Mouse (Mus musculus): Measurements from ENCODE around the gene Ppp4r3b. TPM values are rescaled to one million over a fixed set of nuclear protein-coding genes. Genes with fewer than 3 reads are reported as not detected.

The Ppp4r3b gene
- 78.2 and 83.4 TPM in 2 replicates for polyA plus RNA-seq (2015; fragmentation: Nextera tagmentation; extraction: Ambion mirVana)

DNA sequence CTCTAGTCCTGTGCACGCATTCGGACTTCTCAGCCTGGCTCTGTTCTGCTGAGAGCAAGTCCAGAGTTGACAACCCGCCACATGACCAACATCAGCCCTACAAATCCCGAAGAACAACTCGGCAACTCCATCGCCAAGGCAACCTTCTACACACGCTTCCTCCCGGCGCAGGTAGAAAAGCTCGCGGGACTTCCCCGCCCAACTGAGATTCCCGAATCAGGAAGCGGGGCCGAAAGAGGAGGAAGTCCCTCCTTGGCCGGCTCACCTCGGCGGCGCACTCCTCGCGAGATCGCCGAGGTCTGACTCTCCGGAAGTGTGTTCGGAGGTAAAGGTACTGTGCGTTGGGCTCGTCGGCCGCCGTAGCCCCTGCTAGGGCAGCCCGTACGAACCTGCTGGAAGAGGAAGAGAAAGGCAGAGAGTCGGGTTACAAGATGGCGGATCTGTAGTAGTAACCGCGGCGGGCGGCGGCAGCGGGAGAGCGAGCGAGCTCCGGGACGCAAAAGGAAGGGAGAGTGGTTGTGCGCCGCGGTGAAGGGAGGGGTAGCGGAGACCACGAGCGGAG is at the start of gene Ppp4r3b:
TSS of gene Ppp4r3b (plus strand) at position 328 of the 562 bp plus-strand sequence.
- H3K9me3 ChIP-seq = no peaks in the 10 kb centered on the region
- peak within 1 kb of the TSS; percentile 81 for H3K4me2 ChIP-seq
- no peaks in the 10 kb centered on the region for H3K27me3 ChIP-seq
- WGBS = 1% methylated on average over 50 of the region's 50 CpGs
- H3K27ac ChIP-seq = peak within 1 kb of the TSS; percentile 96
- peaks cover 7% of the 10 kb centered on the region for H3K4me1 ChIP-seq
- H3K4me3 ChIP-seq = peak within 1 kb of the TSS; percentile 98
- peak; percentile 97 for ATAC-seq (ENCODE audit: borderline replicate concordance, extremely low read depth, low FRiP score, low TSS enrichment)
- H3K36me3 ChIP-seq = no peaks in the 10 kb centered on the region
- H3K9ac ChIP-seq = peak within 1 kb of the TSS; percentile 98

DNA sequence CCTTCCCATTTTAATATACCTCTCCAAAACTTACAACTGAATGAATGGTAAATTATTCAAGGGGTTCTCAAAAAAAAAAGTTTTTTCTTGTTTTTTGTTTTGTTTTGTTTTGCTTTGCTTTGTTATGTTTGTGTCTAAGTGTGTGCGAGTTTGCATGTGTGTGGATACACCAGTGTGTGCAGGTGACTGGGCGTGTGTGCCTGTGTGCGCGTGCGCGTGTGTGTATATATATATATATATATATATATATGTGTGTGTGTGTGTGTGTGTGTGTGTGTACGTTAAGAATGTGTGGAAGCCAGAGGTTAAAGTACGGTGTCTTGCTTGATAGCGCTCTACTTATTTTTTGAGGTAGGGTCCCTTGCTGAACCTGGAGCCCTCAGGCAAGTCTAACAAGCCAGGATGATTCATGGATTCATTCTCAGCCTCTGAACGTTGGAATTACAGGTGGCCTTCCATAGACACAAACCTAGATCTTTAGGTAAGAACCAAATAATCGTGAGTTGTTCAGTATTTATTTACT is 42.8 kb upstream of the Ppp4r3b start:
- peak; percentile 53 for ATAC-seq (ENCODE audit: borderline replicate concordance, extremely low read depth, low FRiP score, low TSS enrichment)
- WGBS = 60% methylated on average over 11 of the region's 11 CpGs
- peaks cover 4% of the 10 kb centered on the region; the same call in 1 of the 2 replicates for H3K4me1 ChIP-seq

DNA sequence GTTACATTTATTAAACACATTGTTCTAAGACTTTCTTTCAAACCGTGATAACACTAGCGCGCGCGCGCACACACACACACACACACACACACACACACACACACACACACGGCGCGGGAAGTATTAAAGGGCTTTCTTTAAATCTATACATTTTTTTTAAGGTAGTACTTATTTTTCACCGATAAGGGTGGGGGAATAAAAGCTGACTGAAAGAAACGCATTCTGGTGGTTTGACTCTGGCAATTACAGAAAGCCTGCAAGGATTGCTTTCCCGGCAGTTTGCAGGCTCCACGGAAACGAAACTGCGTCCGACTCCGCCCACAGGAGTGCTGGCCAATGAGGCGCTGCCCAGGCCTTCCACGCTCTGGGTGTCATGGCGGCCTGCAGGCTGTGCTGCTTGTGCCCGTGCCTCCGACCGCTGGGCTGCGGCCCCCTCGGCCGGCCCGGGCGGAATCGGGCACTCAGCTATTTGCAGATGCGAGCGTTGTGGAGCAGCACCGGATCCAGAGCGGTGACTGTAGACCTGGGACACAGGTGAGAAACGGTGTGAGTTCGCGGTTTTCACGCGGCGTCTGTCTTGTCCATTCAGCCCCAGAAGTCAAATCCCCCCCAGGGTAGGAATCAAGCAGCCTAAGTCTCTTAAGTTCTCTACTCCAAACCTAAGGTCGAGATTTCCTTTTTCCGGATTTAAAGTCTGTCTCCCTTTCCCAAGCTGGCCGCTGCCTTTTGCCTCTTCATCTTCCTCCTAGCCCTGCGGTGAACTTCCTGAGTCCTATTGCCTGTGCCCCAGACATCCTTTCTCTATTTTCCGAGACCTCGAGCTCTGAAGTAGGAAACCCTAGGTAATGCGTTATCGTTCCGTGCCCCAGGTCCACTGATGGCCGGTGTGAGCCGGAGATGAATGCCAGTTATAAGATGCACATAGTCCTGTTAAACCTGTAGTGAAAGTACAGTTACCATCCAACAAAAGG is 42.0 kb upstream of the Ppp4r3b start, which contains the start of gene Pnpt1:
TSS of gene Pnpt1 (plus strand) at position 360 of the 971 bp plus-strand sequence.
- peak; percentile 100 for ATAC-seq (ENCODE audit: borderline replicate concordance, extremely low read depth, low FRiP score, low TSS enrichment)
- Histone ChIP-seq H3K27ac (peak within 1 kb of the TSS; percentile 75), H3K9me3 (no peaks in the 10 kb centered on the region), H3K27me3 (no peaks in the 10 kb centered on the region), H3K4me1 (peaks cover 4% of the 10 kb centered on the region; the same call in 1 of the 2 replicates), H3K36me3 (peaks cover 12% of the 10 kb centered on the region), H3K4me2 (peak within 1 kb of the TSS; percentile 65), H3K9ac (peak within 1 kb of the TSS; percentile 90), H3K4me3 (peak within 1 kb of the TSS; percentile 88)
- 4% methylated on average over 50 of the region's 50 CpGs for WGBS

More for the DNA sequence above, 42.8 kb upstream of the Ppp4r3b start:
- H3K9ac ChIP-seq = peak overlapping the region; percentile 90
- H3K27ac ChIP-seq = 0 out of 2 replicates have a peak overlapping the region, but pooled peaks have one; percentile 75
- no peaks in the 10 kb centered on the region for H3K9me3 ChIP-seq
- H3K27me3 ChIP-seq = no peaks in the 10 kb centered on the region
- H3K4me2 ChIP-seq = peak overlapping the region; percentile 65
- peak overlapping the region; percentile 88 for H3K4me3 ChIP-seq
- H3K36me3 ChIP-seq = peaks cover 11% of the 10 kb centered on the region

DNA sequence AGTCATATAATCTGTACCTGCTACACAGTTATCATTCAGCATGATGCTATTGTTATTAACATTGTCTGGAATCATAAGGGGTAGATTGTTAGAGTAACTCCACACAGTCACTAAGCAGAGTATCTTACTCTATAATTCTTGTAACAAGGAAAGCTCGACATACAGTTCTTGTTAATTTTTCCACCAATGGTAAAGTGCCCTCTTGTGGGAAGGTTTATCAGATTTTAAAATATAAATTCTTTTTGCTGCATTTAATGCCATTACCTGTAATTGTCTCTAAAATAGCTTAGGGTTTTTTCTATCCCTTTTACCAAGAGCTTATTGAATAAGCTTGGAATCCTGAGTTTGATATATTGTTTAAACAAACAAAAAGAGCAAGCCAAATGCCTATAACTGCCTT is 32.0 kb upstream of the Ppp4r3b start:
- no peak for ATAC-seq (ENCODE audit: borderline replicate concordance, extremely low read depth, low FRiP score, low TSS enrichment)
- 51% methylated on average over 1 of the region's 1 CpGs for WGBS
- Histone ChIP-seq H3K4me1 (no peaks in the 10 kb centered on the region), H3K9ac (no peak overlapping the region), H3K4me2 (no peak overlapping the region), H3K9me3 (no peaks in the 10 kb centered on the region), H3K4me3 (no peak overlapping the region), H3K36me3 (peaks cover 37% of the 10 kb centered on the region), H3K27ac (no peak overlapping the region), H3K27me3 (no peaks in the 10 kb centered on the region)

DNA sequence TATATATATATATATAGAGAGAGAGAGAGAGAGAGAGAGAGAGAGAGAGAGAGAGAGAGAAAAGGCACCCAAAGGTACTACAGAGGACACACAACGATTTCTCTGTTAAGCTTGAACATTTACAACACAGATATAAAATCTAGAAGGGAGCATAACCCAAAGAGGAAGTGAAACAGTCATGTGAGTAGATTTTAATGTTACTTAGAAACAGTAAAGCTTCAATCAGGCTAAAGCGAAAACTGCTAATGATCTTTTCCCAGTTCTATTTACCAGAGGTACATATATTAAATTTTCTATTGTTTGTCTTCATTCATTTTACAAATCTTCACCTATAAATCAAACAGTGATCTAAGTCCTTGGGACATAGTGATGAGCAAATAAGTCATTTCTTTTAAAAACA is 23.8 kb upstream of the Ppp4r3b start:
- WGBS = 83% methylated on average over 2 of the region's 2 CpGs
- Histone ChIP-seq H3K36me3 (peaks cover 35% of the 10 kb centered on the region), H3K9me3 (no peaks in the 10 kb centered on the region), H3K9ac (no peak overlapping the region), H3K27ac (no peak overlapping the region), H3K4me3 (no peak overlapping the region), H3K27me3 (no peaks in the 10 kb centered on the region), H3K4me1 (no peaks in the 10 kb centered on the region), H3K4me2 (no peak overlapping the region)
- no peak for ATAC-seq (ENCODE audit: borderline replicate concordance, extremely low read depth, low FRiP score, low TSS enrichment)

DNA sequence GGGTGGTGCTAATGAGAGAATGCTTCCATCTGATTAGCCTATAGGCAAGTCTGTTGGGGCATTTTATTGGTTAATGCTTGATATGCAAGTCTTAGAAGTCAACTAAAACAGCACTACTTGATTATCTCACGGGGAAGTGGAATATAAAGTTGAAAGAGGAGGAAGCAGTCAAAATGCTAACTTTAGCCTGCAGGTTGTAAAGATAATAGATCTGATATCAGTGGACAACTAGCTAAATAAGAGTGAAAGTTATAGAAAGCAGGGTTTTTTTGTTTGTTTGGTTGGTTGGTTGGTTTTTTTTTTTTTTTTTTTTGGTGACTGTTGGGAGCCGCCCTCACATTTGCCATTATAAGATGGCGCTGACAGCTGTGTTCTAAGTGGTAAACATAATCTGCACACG is 9.1 kb upstream of the Ppp4r3b start:
- Histone ChIP-seq H3K27ac (no peak overlapping the region), H3K27me3 (no peaks in the 10 kb centered on the region), H3K4me3 (no peak overlapping the region), H3K9me3 (no peaks in the 10 kb centered on the region), H3K4me1 (no peaks in the 10 kb centered on the region), H3K36me3 (peaks cover 18% of the 10 kb centered on the region), H3K4me2 (no peak overlapping the region), H3K9ac (no peak overlapping the region)
- WGBS = 93% methylated on average over 4 of the region's 4 CpGs
- no peak for ATAC-seq (ENCODE audit: borderline replicate concordance, extremely low read depth, low FRiP score, low TSS enrichment)

DNA sequence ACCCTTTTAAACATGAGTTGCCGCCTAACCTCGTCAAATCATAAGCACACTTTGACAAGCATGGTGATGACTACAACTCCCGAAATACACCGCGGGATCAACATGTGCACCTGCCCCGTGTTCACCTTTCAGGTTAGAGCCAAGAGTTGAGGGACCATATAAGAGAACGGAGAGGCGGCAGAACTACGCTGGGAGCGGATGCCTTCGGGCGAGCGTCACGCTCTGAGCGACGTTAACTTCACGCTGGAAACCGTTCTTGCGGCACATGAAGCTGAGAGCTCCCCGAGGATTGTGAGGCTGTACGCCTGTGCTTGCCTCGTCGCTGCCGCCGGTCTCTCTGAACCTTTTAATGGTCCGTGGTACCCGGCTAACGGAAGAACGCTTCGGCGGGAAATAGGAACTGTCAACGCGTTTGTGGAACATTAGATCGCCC is 715 bp upstream of the Ppp4r3b start:
- under 1% methylated on average over 34 of the region's 34 CpGs for WGBS
- Histone ChIP-seq H3K9ac (peak overlapping the region; percentile 58), H3K27ac (peak overlapping the region; percentile 96), H3K4me3 (peak overlapping the region; percentile 98), H3K27me3 (no peaks in the 10 kb centered on the region), H3K36me3 (no peaks in the 10 kb centered on the region), H3K4me2 (peak overlapping the region; percentile 81), H3K9me3 (no peaks in the 10 kb centered on the region), H3K4me1 (peaks cover 7% of the 10 kb centered on the region)
- peak; percentile 24 for ATAC-seq (ENCODE audit: borderline replicate concordance, extremely low read depth, low FRiP score, low TSS enrichment)

DNA sequence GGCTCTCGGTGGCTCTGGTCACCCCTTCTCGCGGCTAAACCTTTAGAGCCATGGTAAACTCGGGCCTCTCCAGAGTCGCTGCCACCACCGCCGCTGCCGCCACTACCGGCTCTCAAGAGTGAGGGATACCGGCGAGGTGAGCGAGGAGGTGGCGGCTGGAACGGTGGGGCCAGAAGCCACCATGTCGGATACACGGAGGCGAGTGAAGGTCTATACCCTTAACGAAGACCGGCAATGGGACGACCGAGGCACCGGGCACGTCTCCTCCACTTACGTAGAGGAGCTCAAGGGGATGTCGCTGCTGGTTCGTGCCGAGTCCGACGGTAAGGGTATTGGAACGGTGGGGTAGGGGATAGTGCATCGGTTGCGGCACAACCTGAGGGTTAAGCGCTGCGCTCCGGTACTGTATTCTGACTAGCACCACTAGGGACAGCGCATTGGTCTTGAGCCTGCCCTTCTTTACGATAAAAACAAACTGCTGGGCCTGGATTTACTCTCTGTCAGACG is 488 bp downstream of the Ppp4r3b start:
- Histone ChIP-seq H3K27ac (peak overlapping the region; percentile 96), H3K27me3 (no peaks in the 10 kb centered on the region), H3K9ac (peak overlapping the region; percentile 98), H3K36me3 (no peaks in the 10 kb centered on the region), H3K4me3 (peak overlapping the region; percentile 98), H3K9me3 (no peaks in the 10 kb centered on the region), H3K4me1 (peaks cover 7% of the 10 kb centered on the region), H3K4me2 (peak overlapping the region; percentile 65)
- WGBS = under 1% methylated on average over 38 of the region's 38 CpGs
- ATAC-seq (ENCODE audit: borderline replicate concordance, extremely low read depth, low FRiP score, low TSS enrichment) = peak; percentile 75

DNA sequence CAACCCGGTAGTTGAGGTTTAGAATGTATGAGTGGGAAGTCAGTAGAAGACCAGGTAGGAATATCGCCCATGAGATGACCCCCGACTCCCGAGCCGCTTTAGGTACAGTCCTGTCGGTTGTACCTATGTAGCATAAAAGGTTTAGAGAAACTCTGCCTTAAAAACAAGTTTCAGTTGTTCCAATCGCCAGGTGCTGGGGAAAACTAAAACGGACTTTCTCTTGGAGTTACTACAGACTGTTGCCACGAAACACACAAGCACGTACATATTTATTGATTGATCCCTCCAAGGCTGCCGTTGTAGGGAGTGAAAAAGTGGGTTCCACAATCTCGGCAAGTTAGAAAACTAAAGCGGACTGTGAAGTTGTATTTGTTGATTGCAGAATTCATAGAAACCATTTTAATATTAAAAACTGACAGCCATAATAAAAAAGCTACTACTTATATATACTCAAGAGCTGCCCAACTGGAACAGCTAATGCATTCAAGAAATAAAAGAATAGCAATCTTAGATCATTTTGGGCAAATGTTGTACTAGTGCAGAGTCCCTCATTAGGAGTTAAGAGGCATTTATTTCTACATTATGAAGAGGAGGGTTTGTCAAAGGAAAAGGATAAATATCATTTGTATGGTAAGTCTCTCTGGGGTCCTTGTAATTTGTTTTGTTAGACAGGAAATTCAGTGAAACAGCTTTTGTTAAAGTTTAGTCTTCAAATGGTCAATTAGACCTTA is 1.2 kb downstream of the Ppp4r3b start:
- Histone ChIP-seq H3K4me1 (peaks cover 7% of the 10 kb centered on the region), H3K36me3 (0 out of 2 replicates have a peak, but pooled peaks cover 1% of the 10 kb centered on the region), H3K27me3 (no peaks in the 10 kb centered on the region), H3K27ac (peak overlapping the region; percentile 96), H3K4me2 (peak overlapping the region; percentile 65), H3K9me3 (no peaks in the 10 kb centered on the region), H3K9ac (peak overlapping the region; percentile 98), H3K4me3 (peak overlapping the region; percentile 98)
- no peak for ATAC-seq (ENCODE audit: borderline replicate concordance, extremely low read depth, low FRiP score, low TSS enrichment)
- 2% methylated on average over 13 of the region's 13 CpGs for WGBS

DNA sequence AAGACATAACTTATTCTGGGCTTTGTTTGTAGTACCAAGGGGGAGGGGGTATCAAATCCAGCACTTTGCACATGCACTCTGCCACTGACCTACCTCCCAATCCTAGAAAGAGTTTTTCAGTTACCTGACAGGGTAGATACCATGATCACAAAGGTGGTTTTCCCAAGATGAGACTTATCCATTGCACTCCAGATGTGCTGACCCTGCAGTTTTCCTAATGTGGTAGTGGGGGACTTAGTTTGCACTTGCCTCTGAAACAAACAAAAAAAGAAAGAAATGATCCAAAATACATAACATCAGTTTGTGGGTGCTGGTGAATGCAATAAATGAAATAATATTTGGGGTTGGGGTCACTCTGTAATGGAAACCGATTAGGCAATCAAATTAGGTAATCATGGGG is 6.6 kb downstream of the Ppp4r3b start:
- no peak overlapping the region for H3K4me2 ChIP-seq
- H3K36me3 ChIP-seq = peaks cover 18% of the 10 kb centered on the region
- no peak overlapping the region for H3K9ac ChIP-seq
- no peak overlapping the region for H3K27ac ChIP-seq
- H3K27me3 ChIP-seq = no peaks in the 10 kb centered on the region
- H3K9me3 ChIP-seq = no peaks in the 10 kb centered on the region
- no peak overlapping the region for H3K4me3 ChIP-seq
- 86% methylated on average over 1 of the region's 1 CpGs for WGBS
- ATAC-seq (ENCODE audit: borderline replicate concordance, extremely low read depth, low FRiP score, low TSS enrichment) = no peak
- no peaks in the 10 kb centered on the region for H3K4me1 ChIP-seq

DNA sequence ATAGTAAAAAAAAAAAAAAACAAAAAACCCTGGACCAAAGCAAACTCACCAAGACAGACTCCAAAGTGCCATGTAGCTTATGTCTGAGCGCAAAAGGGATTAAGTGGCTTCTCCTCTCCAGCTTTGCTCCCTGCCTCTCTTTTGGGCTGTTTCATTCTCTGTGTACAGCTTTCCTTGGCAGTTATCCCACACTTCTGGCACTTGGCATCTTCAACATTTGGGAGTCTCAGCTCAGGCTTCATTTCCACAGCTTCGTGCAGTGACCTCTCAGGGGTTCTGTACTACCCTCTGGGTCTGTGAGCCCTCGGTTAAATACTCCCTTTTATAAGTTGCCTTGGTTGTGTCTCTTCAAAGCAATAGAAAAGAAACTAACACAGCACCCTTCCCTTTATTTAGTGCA is 8.0 kb downstream of the Ppp4r3b start:
- H3K4me3 ChIP-seq = no peak overlapping the region
- H3K27ac ChIP-seq = no peak overlapping the region
- H3K27me3 ChIP-seq = no peaks in the 10 kb centered on the region
- no peaks in the 10 kb centered on the region for H3K9me3 ChIP-seq
- peaks cover 23% of the 10 kb centered on the region for H3K36me3 ChIP-seq
- H3K4me1 ChIP-seq = no peaks in the 10 kb centered on the region
- no peak overlapping the region for H3K9ac ChIP-seq
- ATAC-seq (ENCODE audit: borderline replicate concordance, extremely low read depth, low FRiP score, low TSS enrichment) = no peak
- 78% methylated on average over 3 of the region's 3 CpGs for WGBS
- no peak overlapping the region for H3K4me2 ChIP-seq

Measured in lung, embryonic 15.5 days (tissue).